1 mouse cellular context compared by ENCODE assay signal in the genomic region with DNA sequence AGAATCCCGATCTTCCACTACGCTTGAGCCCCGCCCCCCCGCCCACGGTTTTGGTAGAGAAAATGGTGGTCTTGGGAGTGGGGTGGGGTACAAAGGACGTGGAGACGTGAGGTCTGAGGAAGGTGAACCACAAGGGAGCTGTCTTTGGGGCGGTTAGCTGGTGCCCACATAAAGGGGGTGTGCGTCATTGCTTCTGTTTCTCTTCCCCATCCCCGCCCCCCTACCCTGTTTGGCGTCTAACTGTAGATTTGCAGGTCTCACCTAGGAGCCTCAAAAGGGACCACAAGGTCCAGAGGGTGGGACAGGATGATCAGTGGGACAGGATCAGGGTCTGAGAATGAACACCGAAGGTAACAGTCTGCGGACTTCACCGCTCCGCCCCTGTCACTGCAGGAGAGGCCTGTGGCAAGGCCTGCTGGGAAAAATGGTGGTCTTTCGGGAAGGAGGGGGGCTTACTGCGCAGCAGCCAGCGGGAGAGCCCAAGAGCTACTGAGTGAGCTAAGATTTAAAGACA.
TF ChIP-seq lines count a peak whose summit lies in the region.

No protein-coding gene starts in this region.

TF ChIP-seq in CH12.LX, 34 proteins besides CTCF, POLR2A, EP300 and RAD21 (continued from another document):
- TF ChIP-seq USF1 (IDR thresholded peaks at IDR 0.05; ENCODE audit: low read depth, low read length): no peak
